Mouse (Mus musculus) gastrocnemius, adult 18-20 months (tissue): ENCODE measurements at regions not wholly inside any gene's neighbourhood (a gene's known extent, or its start where the extent isn't known, plus 50 kb on each side); places are given as distances from the start of the nearest gene placed in this dataset.

Experiments
- DNase-seq: peaks from one replicate; pipeline ENCODE4 v3.0.0; 2021; ENCODE audit warnings: low spot score

DNA sequence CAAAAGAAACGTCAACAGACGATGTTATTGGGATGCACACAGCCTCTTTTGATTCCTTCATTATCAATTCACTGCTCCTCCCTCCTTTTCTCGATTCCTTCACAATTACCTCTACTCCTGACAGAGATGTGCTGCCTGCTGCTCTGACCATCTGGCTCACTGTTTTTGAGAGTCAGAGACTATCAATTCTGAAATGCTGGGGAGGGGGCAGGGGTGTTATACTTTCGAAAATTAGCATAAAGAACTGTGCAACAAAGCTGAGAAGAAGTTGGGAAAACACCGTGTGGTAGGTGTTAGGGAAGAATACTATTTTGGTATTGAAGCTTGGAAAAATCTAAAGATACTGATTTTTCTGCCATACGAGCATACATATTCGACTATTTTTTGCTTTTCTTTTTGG is 96.4 kb downstream of the Nedd1 start:
- no peak for DNase-seq

DNA sequence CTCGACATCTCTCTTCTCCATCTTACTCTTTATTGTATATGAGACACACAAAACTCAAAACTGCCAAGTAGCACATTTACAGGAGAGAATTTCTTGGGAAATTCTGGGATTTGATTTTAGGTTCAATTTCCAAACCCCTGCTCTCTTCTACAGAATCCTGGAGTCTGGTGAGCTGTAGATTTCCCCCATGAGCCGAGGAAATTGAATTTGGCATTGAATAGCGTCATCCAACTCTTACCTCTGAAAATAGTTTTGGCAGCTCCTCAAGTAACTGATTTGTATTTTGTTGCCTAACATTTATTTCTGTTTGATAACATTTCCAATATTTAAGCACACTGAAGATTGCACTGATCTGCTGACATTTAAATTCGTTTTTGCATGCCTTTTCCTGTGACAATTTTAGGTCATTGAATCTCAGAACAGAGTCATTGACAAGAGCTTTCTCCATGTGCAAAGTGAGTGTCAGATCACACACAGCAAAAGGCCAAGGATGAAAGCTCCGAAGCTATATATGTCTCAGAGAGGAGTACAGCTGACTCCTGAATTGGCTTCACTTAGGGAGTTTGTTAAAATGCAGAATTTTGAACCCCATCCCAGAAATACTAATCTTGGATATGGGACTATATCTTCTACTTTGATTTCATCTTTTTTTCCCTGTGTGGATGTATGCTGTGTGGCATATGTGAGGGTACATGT is 106.4 kb downstream of the Nedd1 start:
- DNase-seq, result no peak

DNA sequence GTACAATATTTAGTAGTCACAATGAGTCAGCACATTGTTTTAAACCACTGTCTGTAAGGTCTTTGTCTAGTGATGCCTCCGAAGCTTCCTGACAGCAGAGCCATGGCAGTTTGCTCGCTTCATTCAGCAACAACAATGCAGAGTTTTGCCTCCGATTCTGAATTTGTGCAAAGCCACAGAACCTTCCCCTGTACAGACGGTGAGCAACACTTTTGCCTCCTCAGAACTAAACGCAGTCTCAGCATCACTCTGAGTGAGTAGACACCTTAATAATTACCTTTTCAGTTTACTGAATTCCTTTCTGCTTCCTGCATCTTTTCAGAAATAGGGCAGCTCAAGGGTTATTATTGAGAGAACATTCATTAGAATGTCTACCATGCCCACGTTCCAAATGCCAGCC is 107.9 kb downstream of the Nedd1 start:
- no peak for DNase-seq

DNA sequence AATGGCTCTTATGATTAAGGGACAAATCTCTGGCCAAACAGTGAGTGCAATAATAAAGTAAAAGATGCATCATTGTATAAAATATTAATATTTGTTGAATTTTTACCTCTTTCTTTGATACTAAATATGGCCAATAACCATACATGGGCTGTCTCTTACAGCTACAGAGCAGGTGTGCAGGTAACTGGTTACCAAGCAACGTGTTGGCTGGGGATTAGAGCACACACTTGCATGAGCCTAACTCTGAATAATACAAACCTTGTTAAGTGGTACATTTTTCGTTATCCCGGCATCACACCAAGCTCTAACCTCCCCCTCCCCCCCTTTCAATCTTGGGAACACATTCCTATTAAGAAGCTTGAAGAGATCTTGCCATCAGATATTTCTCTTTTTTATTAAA is 111.2 kb downstream of the Nedd1 start:
- DNase-seq, result no peak

DNA sequence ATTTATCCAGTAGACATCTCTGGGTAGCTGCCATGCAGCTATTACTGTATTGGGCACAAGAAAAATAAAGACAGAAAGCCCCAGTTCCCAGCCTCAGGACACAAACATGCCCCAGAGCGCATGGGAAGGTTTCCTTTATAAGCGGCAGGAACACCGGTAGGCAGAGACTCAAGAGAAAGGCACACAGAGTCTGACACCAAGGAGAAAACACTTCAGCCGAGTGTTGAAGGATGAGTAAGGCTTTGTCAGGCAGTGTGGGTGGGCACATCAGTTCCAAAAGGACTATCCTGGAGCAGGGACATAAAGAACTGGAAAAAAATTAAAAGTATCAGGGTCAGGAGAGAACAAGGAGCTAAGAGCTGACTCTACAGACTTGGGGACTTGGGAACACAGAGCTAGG is 115.5 kb downstream of the Nedd1 start:
- DNase-seq, result no peak

DNA sequence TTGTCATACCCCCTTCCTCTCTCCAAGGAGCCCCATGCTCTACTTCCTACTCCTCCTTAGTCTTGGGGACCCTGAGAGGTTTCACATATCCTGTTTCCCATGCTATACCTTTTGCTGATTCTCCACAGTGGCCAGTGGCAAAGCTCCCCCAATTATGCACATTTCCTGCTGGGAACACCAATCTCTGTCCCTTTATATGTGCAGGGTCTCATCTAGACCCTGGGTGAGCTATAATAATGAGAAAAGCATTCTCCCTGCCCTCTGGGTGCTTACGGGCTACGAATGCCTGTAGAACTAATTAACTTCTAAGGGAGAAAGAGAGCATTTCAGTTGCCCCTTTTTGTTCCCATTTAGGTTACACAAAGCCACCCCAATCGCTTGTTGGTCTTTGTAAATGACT is 116.6 kb downstream of the Nedd1 start:
- no peak for DNase-seq

DNA sequence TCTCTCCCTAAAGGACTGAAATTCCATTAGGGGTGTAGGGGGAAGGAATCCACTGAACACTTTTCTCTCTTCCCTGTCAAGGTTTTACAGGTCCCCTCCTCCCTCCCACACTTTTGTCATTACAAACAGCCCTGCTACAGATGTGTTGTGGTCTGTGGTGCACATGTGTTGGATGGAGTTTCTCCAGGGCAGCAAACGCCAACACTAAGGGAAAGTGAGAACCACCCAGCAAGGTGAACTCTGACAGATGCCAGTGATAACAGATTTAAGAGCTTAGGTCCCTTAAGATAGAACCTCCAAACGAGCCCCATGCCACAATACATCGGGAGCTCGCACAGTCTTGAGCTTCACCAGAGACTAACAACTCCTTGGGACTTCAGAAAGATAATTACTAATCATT is 122.1 kb downstream of the Nedd1 start:
- no peak for DNase-seq

DNA sequence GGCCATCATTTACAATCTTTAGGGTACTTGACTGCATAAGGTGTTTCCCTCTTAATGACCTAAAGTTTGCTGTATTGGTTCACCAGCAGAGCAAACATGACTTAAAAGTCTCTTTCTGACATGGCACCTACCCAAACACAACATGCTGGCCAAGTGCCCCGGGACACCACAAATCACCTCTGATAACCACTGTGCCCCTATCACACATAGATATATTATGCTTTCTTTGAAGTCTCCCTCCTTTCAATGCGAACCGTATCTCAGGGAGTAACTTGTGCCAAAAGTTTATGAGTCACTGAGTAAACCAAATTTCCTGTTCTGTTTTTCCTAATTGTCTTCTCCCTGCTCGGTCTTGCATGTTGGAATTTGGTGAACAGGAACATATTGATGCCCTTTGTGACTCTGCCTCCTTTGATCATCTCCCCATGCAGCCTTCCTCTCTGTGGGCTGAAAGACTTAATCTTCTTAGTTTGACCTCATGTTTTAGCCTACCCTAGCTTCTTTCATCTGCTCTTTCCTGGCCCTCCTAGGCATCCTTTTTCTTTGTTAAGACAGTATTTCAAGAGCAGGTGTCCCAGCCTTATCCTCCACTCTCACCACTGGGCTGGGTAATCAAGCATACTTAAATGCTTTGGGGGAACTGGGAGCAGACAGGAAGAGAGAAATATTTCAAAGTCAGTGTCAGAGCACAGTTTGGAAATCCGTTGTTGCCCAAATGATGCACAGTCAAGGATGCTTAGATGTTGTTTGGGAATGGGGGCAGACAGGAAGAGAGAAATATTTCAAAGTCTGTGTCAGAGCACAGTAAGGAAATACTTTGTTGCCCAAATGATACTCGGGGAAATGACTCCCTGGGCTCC is 126.5 kb downstream of the Nedd1 start:
- no peak for DNase-seq

DNA sequence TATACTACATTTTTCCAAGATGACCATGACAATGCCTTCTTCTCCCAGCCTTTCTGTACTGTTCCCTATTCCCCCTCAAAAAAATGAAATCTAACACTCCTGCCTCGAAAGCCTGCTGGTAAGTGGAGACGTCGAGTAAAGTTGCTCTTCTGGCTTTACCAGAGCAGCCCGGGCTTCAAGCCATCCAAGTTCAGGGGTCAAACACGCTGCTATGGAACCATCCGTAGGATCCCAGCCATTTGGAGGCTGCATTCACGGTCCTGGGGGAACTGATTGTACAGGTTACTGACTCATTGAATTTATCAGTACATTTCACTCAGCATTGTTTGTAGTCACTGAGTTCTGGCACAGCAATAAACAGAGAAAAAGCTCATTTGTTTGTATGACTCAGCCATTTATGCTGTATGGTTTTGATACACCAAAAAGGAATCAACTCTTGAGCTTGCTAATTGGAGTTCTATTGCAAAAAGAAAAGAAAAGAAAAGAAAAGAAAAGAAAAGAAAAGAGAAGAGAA is 128.2 kb downstream of the Nedd1 start:
- no peak for DNase-seq

DNA sequence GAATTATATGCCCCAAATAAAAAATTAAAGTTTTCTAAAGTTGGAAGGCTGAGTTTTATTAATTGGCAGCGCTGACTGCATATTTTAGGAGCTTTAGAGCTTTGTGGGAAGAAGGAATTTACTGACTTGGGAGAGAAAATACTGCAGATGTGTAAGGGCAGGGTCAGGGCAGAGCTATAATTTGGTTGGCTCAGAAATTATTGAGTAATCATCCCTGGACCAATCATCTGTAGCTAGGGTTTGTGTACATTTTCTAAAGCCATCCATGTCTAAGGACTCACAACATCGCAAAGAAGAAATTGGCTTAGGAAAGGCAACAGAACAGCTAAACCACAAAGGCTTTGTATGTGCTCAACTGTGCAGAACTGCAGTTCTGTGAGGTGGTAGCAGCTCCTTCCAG is 143.3 kb downstream of the Nedd1 start:
- no peak for DNase-seq

DNA sequence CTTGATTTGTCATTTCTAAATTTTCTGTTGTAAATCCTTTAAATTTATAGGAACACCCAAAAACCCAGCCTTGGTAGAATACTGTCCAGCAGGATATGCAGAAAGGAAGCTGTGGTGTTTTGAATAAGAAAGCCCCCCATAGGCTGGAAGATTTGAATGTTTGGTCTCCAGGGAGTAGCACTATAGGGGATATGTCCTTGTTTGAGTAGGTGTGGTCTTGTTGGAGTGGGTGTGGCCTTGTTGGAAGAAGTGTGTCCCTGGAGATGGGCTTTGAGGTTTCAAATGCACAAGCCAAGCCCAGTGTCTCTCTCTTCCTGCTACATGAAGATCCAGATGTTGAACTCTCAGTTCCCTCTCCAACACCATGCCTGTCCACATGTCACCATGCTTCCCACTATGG is 151.7 kb downstream of the Nedd1 start:
- no peak for DNase-seq

DNA sequence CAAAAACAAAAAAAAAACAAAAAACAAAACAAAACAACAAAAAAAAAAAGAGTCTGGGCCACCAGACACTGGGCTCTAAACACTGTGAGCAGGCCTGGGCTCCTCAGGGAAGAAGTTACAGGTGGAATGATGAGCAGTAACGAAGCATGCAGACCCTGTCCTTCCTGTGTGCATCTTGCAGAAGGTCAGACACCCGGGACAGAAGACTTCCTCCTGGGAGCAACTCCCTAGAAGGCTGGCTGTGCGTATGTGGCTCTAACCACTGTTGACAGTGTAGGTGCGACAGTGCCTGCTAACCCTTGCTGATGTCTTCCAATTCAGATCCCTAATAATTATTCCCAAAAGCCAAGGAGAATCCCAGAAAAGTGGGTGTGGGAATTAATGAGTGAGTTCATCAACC is 164.8 kb downstream of the Nedd1 start:
- no peak for DNase-seq

DNA sequence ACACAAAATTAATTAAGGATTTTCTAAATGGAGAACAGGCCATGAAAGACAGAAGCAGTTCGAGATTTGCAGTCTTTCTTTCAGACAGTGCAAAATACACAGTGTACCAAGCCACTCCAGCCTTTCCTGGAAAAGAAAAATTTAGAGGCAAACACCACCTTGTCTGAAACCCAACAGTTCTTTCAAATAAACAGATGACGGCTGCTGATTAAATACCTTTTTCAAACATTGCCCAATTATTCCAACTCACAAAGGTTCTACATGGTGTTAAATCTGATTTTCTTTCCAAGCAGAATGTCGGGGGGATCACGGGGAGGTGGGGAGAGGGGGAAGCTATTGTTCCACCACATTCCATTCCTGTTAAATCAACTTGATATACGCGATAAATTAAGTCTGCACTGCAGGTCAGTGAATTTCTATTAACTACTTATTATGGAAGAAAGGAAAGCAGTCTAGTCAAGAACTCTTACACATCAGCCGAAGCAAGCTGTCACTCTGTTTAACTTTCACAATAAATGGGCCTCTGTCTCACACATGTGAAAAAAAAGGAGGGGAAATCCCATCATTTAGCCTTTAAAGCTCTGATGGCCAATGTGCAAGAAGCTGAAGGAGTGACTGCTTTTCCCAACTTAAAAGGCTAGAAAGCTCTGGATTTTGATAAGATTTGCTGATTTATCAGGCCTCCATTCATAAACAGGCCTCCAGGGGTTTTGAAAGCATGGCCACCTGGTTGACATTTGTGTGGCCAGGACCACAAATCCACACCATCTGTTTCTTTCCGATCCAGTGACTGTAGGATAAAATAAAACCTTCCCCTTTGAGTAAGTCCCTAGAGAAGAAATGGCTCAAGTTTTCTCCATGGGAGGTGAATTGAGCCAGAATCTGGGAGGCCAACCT is 165.4 kb downstream of the Nedd1 start:
- no peak for DNase-seq

DNA sequence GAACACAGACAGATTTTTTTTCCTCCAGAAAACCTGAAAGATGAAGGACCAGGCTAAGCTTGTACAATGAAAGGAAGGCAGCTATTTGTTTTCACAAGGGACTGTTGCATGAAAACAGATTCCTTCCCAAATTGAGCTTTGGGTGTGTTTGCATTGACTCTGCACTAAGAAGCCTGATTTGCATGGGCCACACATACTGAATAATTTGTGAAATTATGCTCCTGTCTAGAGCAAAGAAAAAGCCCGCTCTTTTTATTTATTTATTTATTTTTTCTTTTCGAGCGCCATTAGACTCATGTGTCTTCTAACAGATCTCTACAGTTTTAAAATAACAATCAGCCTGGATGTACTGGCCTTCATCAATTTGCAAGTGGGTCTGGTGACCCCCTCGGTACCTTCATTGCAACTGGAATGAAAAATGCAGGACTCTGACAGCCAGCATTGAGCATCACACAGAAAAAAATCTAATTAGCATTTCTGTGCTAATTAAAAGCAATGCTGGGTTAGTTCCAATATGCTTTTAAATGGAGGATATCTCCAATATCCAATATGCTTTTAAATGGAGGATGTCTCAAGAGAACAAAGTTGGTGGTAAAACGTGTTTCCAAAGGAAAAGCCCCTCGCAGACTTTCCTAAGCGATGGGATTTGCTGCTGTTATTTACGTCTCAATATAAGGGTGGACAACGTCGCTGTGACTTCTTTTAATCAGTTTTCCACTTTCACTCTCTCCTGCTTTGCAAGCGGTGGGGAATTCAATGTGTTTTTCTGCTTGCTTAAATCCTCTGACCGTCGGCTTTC is 166.3 kb downstream of the Nedd1 start:
- no peak for DNase-seq

DNA sequence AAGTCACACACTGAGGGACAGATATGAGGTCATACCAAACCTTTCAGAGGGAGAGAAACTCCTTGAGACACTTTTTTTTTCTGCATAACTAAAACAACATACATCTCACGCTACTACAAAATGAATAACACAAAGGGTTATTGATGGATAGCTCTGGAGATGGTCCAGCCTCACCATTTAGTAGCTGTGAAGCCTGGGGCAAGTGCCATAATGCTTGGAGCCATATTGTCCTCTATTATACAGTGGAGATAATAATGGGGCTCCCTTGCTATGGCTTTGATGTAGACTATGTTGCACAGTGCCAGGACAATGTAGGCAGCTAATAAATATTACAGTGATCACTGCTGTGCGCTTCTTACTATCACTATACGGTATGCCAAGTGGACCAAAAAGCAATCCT is 168.3 kb downstream of the Nedd1 start:
- no peak for DNase-seq

DNA sequence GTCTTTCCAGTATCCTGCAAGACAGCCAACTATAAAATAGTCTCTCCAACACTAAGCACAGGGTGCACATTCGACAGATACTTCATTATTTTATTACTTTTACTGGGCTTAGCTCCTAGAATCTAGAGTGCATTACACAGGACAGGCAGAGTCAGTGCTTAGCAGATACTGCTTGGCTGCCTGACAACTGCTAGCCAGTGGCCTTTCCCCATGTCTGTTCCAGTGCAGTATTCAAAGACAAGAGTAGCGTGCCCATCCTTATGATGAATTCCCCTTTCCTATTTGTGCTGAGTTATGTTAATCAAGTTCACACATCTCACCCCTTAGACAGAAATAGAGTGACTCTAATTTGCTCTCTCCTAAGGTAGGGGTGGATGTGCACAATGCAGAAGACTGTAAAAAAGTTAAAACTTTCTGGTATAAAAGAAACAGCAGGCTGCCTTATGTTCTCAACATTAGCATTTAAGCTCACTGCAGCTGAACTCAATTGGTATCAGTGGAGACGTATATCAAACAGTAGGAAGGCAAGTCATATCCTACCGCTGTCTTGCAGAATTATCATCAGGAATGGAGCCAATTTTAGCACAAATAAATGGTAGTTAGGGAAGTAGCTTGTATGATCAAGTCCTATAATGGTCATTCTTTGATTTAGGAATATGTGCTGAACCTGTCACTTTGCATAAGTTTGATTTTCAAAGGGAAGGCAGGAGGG is 173.2 kb downstream of the Nedd1 start:
- no peak for DNase-seq

DNA sequence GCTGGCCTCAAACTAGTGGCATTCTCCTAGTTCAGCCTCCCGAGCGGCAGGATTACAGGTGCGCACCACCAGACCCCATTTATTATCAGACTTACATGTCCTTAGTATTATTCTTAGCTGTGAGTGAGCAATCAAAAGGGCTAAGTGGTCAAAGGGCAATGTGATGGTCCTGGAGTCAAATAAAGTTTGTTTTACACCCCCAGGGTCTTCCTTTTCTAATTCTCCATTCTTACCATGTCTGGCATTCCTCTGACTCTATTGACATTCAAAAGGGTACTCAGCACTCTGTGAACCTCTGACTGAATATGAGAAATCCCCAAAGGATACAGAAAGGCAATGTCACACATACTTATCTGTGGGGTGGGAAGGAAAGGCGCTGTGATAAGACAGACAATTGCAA is 183.8 kb downstream of the Nedd1 start:
- no peak for DNase-seq

DNA sequence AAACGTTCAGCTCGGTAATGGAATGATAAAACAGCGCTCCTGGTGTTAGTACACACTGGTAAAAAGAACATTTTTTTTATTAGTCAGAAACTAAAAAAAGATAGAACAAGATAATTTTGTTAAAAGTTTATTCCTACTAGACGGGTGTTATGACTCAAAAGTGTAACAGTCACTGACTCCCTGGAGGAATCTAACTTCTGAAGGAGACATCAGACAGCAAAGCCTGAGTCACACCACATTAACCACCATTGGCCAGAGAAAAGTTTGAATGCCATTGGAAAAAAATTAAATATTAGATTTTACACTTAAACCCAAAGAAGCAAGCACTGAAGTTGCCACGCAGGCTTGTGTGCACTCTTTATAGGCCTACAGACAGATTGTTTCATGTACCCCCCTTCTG is 205.3 kb downstream of the Nedd1 start:
- DNase-seq, result no peak

DNA sequence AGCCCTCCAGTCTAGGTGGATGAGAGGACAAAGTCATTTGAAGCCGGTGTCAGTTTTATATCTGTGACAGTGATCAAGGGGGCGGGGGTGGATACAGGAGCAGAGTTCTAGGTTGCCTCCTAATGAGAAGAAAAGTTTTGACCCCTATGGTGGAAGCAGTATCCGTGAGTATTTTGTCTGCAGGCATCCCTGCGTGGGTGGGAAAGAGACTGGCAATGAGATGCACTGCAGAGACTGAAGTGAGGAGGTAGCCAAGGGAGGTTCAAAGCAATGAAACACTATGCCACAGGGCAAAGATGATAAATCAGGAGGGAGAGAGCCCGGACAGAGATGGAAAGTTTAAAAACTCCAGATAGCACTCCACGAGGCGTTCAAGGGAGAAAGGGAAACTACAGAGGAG is 210.5 kb downstream of the Nedd1 start:
- no peak for DNase-seq

DNA sequence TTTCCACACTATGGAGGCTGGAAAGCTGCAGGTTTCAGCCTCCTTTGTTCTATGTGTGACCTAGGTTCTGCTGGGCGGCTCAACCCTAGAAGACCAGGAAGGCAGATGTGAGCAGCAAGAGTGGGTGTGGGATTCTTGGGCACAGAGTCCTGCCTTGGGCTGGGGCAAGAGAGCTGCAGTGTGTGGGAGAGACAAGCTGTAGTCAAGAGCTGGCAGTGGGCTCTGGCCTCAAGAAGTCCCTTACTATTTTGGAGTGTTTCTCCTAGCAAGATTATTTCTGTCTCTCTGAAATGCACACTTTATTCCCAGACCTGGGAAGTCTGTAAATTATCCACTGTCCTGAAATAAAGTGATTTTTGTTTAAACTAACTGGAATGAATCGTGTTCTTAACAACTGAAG is 211.5 kb downstream of the Nedd1 start:
- DNase-seq, result no peak

DNA sequence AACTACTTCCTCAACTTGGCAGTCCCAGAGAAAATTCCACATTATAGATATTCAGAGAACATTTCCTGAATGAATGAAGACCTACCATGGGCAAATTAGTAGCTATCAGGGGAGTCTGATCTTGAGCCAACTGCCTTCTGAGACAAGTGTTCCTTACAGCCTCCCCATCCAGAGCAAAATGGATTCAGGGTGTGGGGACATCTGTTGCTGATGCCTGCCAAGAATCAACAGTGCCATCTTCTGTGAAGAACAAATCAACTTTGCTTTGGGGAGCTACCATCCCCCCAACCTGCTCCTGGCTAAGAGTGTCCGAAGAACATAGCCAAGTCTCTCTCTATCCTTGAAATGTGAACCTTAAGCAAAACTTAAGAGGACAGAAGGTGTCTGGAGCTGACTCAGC is 217.9 kb downstream of the Nedd1 start:
- DNase-seq, result no peak
